Mouse (Mus musculus): ENCODE measurements around the gene Cntfr.
A peak's percentile ranks its signal among the peaks of the same experiment; 100 is the strongest.
"Not testable (repeated sequence)": the region's sequence is repeated elsewhere in the genome, so short reads cannot be mapped to it uniquely, and the experiment has no call there.

Cntfr gene

DNA sequence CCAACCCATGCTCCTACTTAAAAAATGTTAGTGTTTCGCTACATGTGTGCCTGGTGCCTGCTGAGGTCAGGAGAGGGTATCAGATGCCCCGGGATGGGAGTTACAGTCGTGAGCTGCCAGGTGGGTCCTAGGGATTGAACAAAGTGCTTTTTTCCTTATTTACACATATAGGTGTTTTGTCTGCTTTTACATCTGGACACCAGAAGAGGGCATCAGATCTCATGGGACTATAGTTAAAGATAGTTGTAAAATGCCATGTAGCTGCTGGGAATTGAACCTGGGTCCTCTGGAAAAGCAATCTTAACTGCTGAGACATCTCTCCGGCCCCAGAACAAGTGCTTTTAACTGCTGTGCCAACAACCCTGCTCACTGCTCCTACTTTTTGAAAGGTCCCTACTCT is 13.3 kb upstream of the Cntfr start:
- no peak for DNase-seq (ENCODE audit: low spot score in 2 of 2)

DNA sequence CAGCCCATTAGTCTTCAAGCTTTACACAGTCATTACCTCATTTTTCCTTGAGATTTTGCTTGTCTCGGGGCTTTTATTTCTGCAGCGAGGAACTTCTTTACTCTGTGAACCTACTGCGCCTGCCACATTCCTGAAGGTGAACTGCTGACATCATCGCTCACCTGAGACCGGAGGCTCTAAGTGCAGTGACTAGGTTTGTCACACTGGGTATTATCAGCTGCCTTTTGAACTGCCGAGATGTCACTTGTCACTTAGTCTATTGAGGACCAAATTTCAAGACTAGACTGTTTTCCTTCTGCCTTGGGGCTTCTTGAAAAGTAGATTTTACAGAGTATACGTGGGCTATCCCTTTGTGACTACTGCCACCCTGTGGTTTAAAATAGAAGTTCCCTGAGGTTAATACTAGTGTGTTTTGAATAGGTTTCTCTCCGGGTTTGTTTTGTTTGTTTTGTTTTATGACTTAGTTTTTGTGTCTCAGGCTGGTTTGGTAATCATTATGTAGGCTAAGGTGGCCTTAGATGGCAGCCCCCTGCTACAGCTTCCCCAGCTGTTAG is 11.4 kb upstream of the Cntfr start:
- peak in 1 of 2 experiments; percentile 34 for DNase-seq (ENCODE audit: low spot score in 2 of 2)

DNA sequence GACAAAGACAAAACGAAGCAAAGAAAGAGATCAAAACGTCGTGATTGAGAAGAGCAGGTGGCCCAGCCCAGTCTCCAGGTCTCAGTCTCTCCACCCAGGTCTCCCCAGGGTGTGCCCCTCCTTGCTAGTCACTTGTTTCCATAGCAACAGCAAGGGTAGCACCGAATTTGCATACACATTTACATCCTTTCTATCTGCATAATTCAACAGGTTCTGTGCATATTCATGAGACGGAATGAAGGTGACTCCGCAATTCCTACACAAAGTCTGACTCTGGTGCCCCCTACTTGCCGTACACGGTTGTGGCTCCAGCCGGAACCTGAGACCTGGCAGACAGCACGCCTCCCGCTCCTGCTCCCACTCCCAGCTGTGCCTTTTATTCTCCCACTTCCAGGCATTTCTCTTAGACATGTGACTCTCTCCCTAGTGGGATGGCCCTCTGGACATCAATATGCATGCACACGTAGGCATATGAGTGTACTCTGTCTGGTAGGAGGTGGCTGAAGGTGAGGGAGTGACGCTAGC is 10.2 kb upstream of the Cntfr start:
- peak; percentile 68 to 73 for DNase-seq (ENCODE audit: low spot score in 2 of 2)

DNA sequence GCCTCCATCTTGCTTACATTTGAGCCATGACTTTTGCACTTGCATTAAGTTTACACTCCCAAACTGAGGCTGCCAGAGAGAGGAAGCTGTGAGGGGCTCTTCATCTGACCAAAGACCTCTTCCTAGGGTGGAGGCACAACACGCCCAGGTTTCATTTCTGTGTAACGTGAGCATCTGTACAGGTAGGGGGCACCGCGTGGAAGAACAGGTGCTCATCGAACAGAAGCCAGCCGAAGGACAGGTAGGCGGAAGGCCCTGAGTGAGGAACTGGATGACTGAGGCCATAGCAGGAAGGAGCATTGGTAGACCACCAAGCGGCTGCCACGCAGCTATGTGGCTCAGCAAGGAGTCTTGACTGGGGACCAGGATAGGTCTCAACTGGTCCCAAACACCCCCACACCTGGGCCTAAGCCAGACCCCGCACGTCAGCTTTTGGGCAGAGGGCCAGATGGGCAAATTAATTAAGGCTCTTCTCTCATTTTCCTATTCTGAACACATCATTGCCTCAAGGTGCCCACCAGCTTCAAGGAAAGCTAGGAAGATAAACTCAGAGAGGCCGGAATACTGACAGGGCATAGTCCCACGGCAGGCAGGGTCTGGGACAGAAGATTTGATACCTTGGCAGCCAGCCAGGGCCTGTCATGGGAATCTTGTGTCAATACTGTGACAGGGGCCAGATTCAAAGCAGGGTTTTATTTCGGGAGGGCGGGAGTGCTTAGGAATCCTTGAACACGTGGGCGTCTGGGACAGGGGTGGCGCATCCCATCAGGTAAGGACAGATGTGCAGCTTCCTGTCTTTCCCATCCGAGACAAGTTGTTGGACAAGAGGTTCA is 9.2 kb upstream of the Cntfr start:
- no peak for DNase-seq (ENCODE audit: low spot score in 2 of 2)

DNA sequence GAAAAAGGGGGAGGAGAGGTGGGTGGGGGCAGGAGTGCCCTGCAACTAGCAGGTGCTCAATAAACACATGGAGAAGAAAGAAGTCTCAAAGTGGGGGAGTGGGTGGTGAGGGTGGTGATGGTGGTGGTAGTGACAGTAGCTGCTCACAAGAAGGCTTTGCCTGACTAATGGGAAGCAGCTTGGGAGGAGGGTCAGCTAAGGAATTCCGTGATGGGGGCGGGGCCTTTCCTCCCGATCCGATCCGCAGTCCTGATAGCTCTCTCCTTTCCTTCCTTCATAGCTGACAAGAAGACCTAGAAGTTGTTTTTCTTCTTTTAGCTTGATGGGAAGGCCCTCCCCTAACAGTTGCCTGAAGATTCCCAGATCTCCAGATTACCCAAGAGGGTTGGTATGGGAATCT is 7.8 kb upstream of the Cntfr start:
- DNase-seq (ENCODE audit: low spot score in 2 of 2), result no peak

DNA sequence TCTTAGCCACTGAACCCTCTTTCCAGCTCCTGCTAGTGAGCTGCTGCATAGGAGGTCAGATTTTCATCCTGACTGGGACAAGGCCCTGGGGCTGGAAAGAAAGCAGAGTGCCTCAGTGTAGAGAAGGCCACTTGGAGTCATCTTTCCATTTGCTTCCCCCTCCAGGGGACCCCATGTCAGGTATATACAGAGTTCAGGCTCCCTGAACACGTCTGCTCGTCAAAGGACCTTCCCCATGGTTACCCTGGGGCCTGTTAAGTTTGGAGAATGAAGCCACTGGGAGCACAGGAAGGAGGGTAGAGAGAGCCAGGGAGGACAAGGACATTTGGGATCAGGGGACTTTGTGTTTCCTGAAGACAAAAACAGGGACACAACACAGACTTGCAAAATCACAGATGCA is 5.3 kb upstream of the Cntfr start:
- not testable (repeated sequence) for DNase-seq (ENCODE audit: low spot score in 2 of 2)

DNA sequence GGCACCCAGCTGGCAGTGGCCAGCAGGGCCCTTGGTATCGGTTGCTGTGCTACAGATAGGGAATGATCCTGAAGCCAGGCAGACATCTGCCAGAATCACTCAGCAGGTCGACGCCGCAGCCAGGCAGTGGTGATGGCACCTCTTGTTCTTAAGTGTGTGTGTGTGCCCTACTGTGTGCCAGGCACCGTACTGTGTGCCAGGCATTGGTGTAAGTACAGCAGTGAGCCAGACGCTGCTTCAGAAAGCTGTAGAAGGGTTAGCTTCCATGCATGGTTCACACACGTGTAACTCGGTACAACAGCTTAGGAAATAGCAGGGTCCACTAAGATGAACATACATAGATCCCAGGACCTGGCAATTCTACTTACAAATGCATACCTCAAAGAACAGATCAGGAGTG is 3.3 kb upstream of the Cntfr start:
- not testable (repeated sequence) for DNase-seq (ENCODE audit: low spot score in 2 of 2)

DNA sequence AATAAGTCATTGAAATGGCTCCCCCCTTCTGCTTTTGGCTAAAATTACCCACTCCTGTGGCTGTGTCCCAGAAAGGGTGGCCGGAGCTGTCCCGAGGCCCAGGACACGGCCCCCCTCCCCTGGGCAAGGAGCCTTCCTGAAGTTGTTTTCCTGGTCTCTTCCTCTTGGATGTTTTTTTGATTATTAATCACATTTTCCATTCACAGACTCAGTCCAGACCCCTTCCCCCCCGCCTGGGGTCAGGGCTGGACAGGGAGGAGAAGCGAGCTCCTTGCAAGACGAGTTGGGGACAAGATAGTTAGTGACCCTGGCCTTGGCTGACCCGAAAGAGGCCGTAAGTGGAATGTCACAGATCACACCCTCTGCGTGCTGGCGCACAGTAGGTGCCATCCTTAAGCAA is 2.9 kb upstream of the Cntfr start, which contains the start of gene Il11ra1:
Il11ra1 (plus strand) TSS at position 207 of the 400 bp plus-strand sequence.
- DNase-seq (ENCODE audit: low spot score in 2 of 2), result not testable (repeated sequence)

DNA sequence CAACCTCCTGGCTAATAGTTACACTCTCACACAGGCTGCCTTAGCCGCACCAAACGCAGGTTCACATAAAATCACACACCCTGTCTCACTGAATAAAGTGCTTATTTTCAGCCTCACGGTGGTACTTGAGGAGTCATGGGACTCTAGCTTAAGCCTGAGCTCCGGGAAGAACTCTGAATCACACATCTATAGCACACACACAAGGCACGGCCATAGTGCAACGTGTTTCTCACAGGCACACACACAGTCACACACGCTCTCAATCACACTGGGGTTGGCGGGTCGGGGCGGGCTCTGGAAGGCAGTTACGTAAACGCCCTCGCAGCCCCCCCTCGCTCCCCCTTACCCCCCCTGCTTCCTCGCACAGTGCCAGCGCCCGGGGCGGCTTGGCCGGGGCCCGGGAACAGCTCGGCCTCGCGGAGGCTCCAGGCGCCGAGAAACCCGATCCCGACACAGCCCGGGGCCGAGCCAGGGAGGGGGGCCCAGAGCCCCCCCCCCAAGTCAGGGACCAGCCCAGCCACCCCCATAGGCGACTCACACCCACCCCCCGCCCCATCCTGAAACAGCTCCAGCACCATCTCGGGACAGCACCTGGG is 1.6 kb upstream of the Cntfr start:
- DNase-seq (ENCODE audit: low spot score in 2 of 2), result not testable (repeated sequence)

DNA sequence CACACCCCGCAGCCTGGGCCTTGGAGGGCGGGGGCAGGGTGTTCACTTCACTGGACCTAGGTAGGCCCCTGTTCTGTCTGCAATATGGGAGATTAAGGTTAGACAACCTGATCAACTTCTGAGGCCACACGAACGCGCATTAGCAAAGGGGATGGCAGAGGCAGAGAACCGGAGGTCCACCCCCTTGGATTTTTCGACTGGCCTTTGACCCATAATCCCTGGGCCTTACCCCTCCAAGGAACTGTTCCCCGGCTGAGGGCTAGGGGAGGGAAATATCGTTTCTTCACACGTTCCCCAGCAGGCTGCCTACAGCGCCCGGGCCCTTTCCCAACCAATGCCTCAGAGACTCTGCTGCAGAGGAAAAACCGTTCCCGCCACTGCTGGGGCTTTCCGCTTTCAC is 437 bp downstream of the Cntfr start:
- DNase-seq (ENCODE audit: low spot score in 2 of 2), result not testable (repeated sequence)

DNA sequence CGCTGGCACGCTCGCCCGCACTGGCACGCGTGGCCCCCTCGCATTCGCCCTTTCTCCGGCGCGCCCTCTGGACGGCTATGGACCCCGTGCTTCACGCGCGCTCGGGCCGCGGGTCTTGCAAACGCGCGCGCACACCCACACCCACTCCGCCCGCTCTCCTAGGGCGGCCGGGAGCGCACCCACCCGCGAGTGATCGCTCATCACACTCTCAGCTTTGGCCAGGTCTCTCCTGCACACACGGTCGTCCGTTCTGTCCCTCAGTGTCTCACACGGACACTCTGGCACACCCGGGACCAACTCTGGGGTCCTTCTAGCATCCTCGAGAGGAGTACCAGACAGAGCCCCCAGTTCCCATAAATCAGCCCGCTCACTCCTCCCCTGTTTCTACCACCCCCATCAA is 1.1 kb downstream of the Cntfr start:
- DNase-seq (ENCODE audit: low spot score in 2 of 2), result not testable (repeated sequence)

DNA sequence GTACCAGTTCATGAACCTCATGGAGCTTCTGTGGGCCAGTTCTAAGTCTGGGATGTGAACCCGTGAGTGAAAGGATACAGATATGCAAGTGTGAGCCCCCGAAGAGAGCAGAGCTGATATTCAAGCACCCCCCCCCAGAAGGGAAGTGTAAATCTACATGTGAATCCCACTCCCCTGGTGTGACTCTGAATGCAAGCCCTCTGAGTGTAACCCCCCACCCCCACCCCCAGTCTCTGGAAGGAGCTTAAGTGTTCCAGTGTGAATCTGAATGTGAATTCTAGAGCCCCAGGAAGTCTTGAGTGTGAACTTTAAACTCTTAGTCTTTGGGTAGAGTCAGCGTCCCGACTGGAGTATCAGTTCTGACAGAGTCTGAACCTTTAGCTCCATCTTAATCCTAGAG is 3.4 kb downstream of the Cntfr start:
- not testable (repeated sequence) for DNase-seq (ENCODE audit: low spot score in 2 of 2)

DNA sequence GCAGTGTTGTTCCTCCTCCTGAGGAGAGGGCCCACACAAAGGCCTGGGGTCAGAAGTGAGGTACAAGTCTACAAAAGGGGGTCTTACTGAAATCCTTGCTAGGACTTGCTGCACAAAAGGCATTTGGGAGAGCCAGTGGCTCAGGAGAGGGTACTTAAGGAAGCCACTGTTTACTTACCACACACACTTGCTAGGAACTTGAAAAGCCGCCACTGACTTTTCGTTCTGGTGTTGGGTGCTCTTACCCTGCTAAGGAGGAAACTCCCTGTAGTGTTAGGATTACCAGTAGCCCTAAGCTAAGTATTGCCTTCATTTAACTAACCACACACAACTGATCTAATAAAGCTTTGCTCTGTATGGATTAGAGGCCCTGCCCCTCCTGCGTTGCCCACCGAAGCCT is 6.9 kb downstream of the Cntfr start:
- not testable (repeated sequence) for DNase-seq (ENCODE audit: low spot score in 2 of 2)

DNA sequence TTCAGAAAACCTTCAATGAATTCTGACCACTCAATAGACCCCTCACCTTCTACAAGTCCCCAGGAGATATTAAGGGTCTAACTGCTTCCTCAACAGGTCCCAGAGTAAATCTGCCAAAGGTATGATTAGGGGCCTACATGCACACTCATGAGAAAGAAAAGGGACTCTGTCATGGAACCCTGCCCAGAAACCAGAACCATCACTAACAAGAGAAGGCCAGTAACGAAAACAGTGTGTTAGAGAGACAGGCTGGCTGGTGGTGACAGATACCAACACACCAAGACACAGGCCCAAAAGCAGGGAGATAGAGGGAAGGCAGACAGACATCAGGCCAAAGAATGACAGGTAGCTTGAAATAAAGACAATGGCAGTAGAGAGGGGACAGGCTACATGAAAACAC is 8.3 kb downstream of the Cntfr start:
- DNase-seq (ENCODE audit: low spot score in 2 of 2), result not testable (repeated sequence)

DNA sequence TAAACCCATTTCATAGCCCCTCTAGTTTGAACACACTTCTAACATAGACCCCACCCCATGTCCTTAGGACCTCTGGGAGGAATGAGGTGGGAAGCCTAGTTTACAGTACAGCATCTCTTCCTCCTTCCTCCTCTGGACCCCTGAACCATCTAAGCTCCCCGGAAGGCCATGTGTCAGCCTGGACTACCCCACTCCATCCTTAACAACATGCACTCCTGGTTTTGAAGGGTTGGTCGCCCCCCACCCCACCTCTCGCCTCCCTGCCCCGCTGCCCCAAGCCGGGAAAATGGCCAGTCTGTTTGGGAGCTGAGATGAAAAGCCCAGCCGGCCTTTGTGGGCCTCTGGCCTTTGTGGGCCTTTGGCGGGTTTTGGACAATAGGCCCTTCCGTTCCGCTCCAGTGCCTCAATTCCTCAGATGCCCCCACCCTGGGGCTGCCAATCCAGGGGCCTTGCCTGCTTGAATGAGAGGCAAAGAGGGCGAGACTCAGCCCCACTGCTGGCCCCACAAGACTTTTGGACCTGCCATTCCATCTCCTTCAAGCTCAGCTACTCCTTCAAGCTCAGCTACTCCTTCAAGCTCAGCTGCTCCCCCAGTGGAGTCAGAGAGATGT is 10.9 kb downstream of the Cntfr start:
- not testable (repeated sequence) for DNase-seq (ENCODE audit: low spot score in 2 of 2)

DNA sequence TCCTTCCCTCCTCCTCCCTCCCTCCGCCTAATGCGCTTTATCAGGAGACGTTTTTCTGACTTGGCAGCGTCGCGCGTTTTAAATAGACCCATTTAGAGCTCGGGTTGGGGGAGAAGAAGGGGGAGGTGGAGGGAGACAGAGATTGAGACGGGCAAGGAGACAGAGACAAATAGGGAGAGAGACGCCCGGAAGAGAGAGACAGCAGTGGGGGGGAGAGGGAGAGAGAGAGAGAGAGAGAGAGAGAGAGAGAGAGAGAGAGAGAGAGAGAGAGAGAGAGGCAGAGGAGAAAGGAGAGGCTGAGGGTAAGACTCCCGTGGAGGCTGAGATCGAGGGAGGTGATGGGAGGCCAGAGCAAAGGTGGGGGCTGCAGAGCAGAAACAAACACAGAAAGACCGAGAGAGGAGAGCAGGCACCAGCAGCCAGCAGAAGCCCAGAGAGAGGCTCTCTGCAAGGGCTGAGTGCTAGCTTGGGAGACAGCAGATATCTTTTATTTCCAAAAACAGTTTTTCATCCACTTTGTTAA is 11.9 kb downstream of the Cntfr start:
- not testable (repeated sequence) for DNase-seq (ENCODE audit: low spot score in 2 of 2)

DNA sequence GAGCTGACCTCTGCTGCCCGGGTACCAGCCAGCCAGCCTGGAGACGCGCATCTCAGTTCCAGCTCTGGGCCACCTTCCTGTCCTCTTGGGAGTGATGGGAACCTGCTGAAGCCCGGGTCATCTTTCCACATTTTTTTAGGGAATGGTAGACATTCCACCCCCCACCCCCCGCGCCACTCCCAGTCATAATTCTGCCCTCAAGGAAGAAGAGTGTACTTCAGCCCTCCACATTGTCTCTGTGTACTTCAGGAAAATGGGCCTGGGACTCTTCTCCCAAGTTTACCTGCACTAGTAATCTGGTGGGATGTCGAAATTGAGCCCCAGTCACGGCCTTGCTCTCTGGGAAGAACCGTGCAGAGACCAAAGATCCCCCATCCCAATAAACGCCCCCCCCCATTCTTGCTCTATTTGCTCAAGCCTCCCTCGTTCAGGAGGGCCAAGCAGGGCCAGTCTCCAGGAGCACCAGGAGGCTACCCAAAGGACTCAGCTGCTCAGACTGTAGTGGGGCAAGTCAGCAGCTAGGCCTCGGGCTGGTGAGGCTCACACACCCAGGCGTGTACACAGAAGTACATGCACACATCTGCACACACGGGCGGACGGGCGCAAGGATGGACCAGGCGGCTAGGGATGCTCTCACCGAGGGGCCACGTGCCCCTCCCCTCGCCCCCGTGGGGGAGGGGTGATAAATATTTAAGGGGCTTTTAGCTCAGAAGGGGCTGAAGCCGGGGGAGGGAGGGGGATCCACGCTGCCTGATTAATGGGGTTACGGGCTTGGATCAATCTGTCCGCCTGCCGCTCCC is 12.6 kb downstream of the Cntfr start:
- not testable (repeated sequence) for DNase-seq (ENCODE audit: low spot score in 2 of 2)

DNA sequence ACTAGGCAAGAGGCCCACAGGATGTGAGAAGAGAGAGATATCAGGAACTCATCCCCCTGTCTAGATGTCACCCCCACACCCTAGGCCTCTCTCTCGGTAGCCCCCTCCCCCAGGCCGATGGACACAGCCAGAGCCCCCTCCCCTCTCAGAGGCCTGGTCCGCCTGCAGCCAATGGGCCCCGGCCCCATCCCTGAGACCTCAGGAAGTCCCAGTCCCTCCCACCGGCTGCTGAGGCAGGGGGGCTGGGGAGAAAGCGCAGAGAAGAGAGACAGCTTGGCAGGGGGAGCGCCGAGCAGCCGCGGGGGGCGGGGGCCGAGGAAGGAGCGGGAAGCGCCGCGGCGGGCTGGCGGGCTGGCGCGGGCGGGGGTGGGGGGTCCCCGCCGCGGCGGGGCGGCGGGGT is 13.6 kb downstream of the Cntfr start:
- not testable (repeated sequence) for DNase-seq (ENCODE audit: low spot score in 2 of 2)

DNA sequence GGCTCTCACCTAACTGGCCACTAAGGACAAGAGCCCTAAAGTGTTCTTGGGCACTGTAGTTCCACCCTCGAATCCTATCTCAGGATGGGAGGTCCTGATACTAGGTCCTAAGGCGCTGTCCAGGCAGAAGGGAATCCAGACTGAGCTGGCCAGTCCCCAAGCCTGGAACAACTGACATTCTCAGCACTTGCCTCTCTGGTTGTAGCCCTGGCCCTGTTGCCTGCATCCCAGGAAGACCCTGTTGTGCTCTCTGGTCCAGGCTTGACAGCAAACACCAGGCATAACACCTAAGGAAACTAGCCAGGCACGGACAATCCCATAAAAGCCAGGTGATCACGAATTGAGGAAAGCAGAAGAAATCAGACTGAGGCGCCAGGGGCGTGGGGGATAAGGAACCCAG is 14.1 kb downstream of the Cntfr start:
- no peak for DNase-seq (ENCODE audit: low spot score in 2 of 2)

DNA sequence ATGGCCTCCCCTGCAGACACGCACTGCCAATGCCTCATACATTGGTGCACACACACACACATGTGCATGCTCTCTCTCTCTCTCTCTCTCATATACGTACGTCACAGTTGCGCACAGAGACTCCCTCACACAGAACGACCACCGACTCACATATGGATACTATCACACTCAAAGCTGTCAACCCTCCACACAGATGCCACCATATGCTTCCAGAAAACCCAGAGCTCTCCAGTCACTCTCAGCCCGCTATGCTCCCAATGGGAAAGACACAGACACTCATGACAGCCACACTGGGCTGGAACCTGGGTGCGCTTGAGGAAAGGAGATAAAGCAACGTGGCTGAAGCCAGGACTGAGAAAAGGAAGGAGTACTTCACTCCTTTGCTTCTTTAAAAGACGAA is 14.9 kb downstream of the Cntfr start:
- DNase-seq (ENCODE audit: low spot score in 2 of 2), result no peak

DNA sequence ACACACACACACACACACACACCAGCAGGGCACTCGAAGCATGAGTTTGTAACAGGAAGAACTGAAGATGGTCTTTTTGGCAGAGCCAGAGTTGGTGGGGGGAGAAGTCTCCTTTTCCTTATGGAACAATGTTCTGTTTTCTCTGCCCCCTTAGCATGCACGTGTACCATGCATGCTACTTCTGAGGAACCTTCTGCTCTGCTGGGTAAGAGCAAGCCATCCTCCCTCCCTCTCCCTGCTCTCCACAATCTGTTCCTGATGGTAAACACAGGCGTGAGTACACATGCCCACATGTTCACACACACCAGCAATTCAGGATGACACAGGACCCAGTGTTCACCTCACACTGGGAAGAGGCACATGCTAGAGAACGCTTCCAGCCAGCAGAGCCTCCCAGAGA is 15.7 kb downstream of the Cntfr start:
- no peak for DNase-seq (ENCODE audit: low spot score in 2 of 2)
